Mouse (Mus musculus): Measurements from ENCODE around the gene Flt3l.
A peak's percentile ranks its signal among the peaks of the same experiment; 100 is the strongest.

- peak; percentile 61 for TF ChIP-seq CTCF (IDR thresholded peaks at IDR 0.05; ENCODE audit: borderline replicate concordance, extremely low read depth, insufficient read depth, insufficient read length)
- TF ChIP-seq POLR2A (IDR thresholded peaks at IDR 0.05; ENCODE audit: borderline replicate concordance, extremely low read depth, insufficient read depth, insufficient read length, poor library complexity, severe bottlenecking), result peak; percentile 91
Observed at GRCm38 (mm10) chr7:45154096-45154992, 18.1 kb upstream of the Flt3l start, which contains the start of the genes Pih1d1 and Aldh16a1.

Measured in brain, embryonic 14.5 days (tissue).